Mouse (Mus musculus): ENCODE results near the gene Col24a1.

Col24a1 gene

DNA sequence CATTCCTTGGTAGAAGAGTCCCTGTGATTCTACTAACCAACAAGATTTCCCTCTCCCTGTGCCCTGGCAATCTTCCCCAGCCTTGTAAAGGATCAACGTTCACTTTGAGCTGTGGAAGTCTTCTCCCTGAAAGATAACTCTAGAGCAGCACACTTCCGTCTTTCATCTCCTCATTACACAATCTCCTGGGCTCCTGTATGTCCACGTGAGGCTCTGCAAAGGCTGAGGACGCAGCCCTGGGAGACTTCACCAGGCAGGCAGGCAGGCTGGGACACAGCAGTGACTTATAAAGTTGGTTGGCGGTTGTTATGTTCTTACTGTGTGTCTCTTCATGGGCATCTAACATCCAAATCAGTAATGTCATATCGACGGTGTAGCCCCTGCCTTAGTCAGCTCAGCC, 170.1 kb downstream of the Col24a1 start:
- no peak for DNase-seq (ENCODE audit: low spot score in 2 of 2)

DNA sequence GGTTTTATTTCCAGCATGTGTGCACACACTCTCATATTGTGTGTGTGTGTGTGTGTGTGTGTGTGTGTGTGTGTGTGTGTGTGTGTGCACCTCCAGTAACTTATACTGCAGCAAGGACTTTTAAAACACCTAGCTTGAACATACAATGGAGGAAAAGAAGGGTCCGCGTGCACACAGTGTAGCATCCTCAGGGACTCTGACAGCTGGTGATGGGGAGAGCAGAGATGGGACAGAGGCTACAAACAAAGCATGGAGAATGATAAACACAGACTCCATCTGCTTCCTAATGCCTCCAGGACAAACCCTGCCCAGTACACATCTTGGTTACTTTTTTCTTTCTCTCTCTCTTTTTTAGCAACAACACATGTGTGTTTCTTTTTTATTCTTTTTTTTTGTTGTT, 171.5 kb downstream of the Col24a1 start:
- no peak for DNase-seq (ENCODE audit: low spot score in 2 of 2)

DNA sequence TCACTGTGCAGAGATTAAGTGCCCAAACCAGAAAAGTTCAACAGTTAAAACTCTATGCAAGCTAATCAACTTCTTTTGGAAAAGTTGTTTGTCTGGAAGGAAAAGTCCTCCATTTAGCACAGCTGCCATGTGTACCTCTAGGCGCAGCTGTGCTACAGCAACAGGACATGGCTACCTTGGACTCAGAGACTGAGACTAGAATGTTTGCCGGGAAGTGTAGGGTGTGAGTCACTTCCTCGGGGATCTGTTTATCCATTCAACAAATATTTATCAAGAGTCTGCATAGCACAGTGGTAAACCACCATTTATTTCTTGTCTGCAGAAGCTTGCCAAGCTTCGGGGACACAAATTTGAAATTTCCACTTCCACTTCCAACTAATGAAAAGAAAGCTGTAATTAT, 178.8 kb downstream of the Col24a1 start:
- DNase-seq (ENCODE audit: low spot score in 2 of 2), result no peak

DNA sequence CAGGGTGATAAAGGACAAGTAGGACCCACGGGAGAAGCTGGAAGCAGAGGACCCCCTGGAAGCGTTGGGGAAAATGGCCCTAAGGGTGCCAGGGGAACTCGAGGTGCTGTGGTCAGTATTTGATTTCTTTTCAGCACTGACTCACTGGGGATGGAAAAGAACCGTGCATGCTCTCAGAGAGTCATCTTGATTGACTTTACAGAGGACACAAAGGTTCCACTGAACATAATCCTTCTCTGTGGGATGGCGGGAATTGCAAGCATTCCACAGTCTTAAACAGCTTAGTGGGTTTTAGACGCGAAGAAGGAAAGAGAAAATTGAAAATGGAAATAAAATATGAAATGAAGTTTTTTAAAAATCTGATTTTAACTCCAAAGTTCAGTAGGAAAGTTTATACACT, 181.9 kb downstream of the Col24a1 start:
- no peak for DNase-seq (ENCODE audit: low spot score in 2 of 2)

DNA sequence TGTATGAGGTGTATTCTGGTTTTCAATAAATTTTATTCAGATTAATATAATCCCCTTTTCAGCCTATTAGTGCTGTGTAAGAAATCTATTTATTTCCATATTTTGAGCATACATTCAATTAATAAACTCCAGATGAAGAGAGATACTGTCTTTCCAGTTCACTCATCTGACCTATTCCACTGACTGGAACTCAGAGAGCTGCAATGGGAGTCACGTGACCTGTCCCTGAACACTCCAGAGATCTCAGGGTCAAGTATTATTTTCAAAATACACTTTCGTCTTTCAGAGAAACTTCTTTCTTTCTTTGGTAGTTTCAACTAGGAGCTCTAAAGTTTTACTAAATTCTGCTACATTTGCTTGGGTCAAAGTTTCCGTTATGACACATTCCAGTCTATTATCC, 184.4 kb downstream of the Col24a1 start:
- no peak for DNase-seq (ENCODE audit: low spot score in 2 of 2)

DNA sequence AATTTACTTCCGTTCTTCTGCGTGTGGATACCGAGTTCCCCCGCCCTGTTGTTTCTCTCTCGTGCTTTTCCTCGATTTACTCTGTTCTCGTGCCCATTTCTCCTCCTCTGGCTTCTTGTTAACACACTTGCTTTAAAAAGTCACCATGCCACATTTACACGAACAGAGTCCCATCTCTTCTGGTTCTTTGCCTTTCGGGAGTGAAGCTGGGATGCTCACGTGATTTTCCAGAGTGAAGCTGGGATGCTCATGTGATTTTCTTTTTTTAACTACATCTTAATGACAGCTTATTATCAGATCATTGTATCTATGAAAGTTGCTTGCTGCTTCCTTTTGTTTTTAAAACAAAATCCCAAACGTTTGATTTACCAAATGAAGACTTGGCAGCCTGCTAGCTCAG, 184.8 kb downstream of the Col24a1 start:
- no peak for DNase-seq (ENCODE audit: low spot score in 2 of 2)

DNA sequence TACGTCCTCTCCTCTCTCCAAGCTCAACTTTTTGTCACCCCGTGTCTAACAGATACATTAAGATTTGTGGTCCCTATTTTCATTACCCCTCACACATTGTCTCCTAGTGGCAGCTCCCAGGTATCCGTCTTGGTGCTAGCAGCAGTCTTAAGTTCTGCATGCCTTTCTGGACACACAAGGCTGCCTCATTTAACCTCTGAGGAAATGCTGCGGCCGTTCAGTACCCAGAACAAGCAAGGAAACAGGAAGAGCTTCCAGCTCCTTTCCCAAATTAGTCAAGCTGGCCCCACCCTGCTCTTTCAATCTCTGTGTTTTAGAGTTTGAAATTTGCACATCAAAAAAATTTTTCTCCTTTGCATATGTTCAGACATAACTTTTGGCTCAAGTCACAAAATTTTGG, 186.2 kb downstream of the Col24a1 start:
- no peak for DNase-seq (ENCODE audit: low spot score in 2 of 2)

DNA sequence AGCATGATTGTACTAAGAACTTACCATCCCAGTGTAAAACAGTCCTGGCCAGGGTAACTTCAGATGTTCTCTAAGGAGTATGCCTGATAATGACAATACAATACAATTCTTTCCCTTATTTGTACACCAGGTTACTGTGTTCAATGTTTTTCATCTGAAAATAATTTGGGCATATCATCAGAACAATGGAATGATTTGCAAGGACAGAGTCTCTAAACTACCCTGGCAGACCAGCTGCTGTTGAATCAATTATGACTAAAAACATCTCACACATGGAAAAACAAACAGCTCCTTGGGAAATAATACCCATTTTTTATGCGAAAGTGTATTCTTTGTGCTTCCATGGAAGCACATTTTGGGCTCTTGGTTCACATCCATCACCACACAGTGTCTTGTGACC, 198.0 kb downstream of the Col24a1 start:
- DNase-seq (ENCODE audit: low spot score in 2 of 2), result no peak

DNA sequence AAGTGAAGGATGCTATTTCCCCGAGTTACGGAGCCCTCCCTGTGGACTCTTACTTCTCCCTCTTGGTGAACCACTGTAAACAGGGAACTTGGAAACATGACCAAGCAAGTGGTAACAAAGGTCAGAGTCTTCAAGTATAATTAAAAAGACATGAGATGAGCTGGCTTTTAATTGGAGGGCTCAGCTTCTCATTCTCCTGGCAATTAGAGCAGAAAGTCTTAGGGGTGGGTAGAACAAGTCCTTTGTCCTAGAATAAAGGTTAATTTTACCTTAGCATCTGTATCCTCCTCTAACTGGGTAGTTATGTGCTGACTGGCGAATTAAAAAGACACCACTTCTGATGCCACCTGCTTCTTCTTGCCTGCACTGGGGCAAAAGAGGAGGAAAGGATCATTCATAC, 199.1 kb downstream of the Col24a1 start:
- DNase-seq (ENCODE audit: low spot score in 2 of 2), result no peak

DNA sequence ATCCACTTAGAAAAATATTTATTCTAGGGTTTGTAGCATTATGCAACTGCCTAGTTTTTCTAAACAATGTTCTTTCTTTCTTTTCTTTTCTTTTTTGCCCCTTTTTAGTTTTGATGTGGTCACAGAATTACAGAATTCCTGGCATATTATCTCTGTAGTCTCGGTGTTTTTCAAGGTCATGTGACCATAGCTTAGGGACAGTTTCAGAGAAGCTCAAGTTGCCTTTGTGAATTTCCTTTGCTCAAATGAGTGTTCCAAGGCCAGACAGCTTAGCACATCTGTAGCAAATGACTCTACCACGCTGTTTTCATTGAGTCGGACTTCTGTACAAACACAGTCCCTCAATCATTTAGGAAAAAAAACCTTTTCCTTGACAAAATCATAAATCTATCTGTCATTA, 205.9 kb downstream of the Col24a1 start:
- DNase-seq (ENCODE audit: low spot score in 2 of 2), result no peak

DNA sequence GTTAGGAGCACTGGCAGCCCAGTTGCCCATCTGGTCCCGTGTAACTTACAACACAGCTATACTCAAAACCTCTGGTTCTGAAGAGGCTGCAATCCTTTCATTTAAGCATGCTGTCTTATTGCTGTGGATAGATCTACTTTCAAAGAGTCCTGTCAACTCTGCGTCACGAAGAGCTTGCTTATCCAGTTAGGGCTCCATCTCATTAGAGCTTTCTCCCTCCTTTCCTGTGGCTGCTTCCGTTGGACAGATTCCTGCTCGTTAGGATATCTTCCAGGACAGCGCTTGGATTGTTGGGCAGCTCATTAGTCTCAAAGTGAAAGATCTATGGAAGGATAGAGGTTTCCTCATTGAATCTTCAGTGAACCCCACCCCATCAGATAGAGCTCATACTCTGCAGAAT, 206.6 kb downstream of the Col24a1 start:
- DNase-seq (ENCODE audit: low spot score in 2 of 2), result no peak

DNA sequence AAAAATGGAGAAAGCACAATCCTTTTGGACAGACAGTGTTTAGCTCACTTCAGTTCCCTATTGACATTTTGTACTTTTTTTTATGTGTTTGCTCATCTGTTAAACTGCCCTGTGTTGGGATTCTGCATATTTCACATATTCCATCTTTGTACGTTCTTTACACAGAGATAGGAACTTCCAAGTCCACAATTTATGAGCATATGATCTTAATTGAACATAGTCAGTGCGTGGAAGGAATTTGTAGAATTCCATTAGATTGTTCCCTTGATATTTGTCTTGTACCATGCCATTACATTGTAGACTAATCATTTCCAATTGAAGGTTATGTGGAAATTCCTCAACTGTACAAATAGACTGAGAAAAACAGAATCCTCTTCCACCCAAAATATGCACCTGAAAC, 212.6 kb downstream of the Col24a1 start:
- no peak for DNase-seq (ENCODE audit: low spot score in 2 of 2)

DNA sequence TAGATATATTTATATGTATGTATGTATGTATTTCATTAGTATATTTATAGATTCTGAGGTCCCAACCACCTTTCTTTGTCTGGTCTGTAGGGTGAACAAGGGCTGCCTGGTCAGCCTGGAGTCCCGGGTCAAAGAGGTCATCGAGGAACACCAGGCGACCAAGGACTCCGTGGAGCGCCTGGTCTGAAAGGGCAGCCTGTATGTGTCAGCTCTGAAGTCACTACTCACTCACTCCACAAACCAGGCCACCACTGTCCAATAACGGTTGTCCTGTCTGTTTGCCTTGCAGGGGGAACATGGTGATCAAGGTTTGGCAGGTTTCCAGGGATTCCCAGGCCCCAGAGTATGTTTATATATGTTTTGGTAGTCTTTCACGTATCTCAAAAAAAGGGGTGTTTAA, 216.3 kb downstream of the Col24a1 start:
- DNase-seq (ENCODE audit: low spot score in 2 of 2), result no peak

DNA sequence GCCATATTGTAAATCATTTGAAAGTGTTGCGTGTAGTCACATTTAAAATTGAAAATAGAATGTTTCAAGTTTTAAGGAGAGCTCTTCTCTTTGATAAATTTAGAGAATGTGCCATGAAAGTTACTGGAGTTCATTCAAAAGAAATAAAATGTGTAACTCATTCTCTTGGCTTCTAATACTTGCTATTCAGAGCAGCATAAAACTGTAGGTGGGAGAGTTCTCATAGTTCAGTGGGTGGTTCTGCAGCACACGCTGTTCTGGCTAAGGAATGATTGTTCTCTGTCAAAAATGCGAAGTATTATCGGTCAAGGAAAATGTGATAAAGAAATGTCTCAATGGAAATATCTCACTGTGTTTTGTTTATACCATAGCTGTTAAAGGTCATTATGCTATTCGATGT, 221.9 kb downstream of the Col24a1 start:
- no peak for DNase-seq (ENCODE audit: low spot score in 2 of 2)

DNA sequence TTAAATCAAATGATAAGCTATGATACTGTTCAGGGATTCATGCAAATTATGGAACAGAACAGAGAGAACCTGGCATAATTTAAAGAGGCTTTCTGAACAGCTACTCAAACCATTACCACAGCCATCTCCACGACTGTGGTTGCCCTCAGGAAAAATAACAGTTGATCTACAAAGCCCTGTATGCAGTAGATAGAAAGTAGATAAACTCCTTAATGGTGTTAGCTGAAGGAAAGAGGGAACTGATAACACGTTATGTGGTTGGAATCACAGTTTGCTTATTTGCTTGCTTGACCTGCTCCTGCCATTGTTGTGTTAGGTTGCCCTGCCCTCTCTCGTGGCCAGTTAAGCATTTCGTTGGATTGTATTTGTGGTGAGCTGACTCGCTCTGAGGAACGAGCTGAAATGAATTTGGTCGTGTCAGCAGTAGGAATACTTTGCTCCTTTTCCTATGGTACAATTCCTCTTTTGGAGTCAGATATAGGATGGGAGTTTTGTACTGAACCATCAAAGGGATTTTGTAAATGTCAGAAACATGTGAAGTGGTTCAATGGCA, 229.3 kb downstream of the Col24a1 start:
- DNase-seq (ENCODE audit: low spot score in 2 of 2), result no peak

DNA sequence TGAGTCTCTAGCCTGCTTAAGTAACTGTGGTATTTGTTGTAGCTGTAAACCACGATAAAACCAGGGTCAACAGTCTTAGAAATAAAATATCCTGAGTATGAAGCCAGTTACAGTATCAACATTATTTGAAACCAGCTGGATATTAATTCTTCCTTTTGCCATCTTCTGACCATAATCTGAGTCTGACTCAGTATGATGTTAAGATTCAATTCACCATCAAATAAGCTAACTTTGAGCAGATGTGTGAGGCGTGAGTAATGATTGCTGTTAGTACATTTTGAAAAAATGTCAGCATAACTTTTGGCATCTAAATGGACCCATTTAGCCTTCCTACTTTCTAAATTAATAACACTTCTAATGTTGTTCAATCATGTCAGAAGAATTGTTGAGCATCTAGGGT, 230.0 kb downstream of the Col24a1 start:
- DNase-seq (ENCODE audit: low spot score in 2 of 2), result no peak

DNA sequence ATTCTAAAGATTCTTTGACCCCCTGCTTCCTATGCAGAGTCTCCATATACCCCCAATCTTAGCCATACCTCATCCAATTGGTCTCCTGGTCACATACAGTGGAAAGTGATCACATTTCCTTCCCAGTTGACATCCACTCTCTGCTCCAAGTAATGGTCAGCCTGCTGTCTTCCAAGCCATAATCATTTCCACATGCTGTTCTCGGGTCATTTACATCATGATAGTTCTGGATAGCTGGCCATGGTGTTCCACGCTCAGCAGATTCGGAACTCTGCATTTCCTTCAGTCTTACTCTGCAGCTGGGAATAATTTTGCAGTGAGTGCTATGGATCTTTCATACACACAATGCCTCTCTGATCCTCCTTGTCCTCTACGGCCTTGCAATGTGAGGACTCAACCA, 233.0 kb downstream of the Col24a1 start:
- DNase-seq (ENCODE audit: low spot score in 2 of 2), result no peak

DNA sequence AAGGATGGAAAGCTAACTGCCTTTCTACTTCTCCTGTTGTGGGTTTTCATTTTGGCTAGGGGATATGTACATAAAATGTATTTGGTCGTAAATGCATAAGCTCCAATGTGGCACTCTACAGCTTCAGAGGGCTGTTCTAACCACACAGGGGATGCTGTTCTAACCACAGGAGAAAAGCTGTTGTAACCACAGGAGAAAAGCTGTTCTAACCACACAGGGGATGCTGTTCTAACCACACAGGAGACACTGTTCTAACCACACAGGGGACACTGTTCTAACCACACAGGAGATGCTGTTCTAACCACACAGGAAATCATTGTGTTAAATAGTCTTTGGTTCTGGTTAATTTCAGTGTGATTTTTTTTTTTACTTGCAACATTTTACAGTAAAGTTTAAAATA, 245.6 kb downstream of the Col24a1 start:
- DNase-seq (ENCODE audit: low spot score in 2 of 2), result no peak

DNA sequence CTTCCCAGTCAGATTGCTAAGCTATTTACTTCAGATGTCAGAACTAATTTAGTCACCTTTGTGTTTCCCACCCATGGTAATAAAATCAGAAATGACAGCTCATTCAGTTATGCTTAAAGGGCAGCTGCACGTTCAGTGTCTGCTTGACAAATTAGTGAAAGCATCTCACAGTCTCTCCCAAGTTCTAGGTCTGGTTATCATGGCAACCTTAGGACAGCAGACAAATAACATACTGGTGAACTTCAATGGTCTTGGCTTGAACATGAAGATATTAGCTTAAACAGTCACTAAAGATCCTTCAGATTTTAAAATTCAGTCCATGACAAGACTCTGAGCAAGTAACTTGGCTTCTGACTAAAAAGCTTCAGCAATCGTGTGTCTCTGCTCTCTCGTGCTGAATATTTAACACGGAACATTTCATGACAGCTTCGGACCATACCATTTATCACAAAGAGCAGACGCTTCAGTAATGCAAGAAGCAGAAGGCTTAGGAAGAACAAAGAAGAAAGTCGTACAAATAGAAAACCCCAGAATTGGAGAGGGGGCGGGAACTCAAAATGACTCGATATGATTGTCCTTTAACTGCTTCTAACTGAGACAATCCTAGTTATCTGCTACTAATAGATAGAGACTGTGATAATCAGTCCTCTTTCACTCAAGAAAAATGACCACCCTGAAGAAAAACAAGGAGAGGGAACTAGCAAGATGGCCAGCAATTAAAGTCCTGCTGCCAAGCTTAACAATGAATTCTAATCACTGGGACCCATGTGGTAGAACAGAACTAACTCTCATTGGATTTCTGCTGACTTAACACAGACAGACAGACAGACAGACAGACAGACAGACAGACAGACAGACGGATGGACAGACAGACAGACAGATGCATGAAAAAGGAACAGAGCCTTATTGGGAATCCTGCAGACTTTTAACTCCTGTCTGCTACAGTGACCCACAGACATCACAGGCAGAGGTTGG, 256.5 kb downstream of the Col24a1 start:
- DNase-seq (ENCODE audit: low spot score in 2 of 2), result no peak

DNA sequence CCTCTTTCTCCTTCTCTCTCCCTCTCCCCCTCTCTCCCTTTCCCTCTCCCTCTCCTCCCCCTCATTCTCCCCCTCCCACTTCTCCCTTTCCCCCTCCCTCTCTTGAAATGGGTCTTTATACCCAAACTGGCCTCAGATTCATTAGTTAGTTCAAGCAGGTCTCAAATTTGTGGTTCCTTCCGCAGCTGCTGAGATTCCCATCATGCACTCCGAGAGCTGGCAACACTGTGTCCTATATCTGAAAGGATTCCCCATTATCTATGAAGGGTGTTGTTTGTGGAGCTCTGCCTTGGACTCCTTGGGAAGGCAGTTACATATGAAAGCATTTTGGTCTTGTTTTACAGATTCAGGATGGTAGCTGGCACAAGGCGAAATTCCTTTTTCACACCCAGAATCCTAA, 257.9 kb downstream of the Col24a1 start:
- no peak for DNase-seq (ENCODE audit: low spot score in 2 of 2)

DNA sequence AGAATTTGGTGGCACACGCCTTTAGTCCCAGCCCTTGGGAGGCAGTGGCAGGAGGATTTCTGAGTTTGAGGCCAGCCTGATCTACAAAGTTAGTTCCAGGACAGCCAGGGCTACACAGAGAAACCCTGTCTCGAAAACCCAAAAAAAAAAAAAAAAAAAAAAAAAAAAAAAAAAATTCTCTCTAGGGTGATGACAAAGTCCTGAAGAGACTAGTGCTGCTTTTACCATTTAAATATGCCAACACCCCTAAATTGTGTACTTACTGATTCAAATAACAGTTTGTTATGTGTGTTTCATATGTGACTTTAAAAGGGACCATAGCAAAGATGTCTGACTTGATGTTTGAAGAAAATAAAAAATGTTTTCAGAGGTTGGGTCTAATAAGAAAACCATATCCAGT, 262.1 kb downstream of the Col24a1 start:
- DNase-seq (ENCODE audit: low spot score in 2 of 2), result no peak

DNA sequence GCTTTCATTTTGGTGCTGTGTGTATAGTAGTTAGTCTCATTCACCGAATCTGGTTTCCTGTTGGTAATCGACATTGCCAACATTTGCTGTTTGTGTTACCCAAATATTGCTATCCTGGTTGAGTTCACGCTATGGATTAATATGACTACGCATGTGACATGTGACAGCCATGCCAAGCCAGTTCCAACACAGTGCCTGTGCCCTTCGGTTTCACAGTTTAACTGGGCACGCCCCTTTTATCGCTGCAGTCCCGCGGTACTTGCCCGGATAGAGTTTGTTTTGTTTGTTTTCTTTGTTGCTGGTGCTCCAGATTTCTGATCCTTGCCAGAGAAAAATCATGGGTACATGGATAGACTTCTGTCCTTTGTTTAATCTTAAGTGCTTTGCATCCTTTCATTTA, 263.9 kb downstream of the Col24a1 start:
- no peak for DNase-seq (ENCODE audit: low spot score in 2 of 2)

DNA sequence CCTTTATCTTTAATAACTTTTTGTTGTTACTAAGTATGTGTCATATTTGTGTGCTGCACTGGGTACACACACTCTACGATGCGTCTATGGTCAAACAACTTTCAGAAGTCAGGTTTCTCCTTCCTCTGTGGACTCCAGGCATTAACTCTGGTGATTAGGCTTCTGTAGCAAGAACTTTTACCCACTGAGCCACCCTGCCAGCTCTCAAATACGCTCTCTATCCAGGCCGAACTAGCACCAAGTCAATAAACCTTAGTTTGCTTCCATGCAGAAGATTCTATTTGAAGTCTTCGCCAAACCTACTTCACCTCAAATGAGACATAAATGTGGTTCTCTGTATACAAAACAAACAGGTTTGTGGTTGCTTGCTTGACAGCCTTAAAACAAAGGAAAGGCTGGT, 267.4 kb downstream of the Col24a1 start:
- no peak for DNase-seq (ENCODE audit: low spot score in 2 of 2)

DNA sequence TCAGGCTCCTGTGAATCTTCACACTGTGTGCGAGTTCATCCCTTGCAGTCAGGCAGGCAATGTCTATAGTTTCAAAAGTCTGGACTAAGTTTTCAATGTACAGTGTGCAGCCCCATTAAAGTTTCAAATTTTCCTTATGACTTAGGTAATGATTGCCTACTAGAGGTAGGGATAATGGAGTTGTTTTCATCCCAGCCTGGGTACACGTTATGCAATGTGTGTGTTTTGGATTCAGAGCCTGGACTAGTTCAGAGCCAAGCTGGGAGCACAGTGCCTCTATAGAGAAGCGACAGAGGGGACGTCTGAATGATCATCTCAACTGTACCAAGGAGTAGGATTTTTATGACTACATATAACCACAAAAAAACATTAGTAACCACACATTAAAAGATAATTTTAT, 267.8 kb downstream of the Col24a1 start:
- no peak for DNase-seq (ENCODE audit: low spot score in 2 of 2)

Data from cerebellum, postnatal 4 days (tissue).